Mouse (Mus musculus) retina, adult 2 months (tissue): Measurements from ENCODE around the gene Psmc1.

Experiments used
- DNase-seq: peaks from one replicate; pipeline ENCODE4 v3.0.0-alpha.2; 2012; ENCODE audit warnings: low read depth, low spot score

Gene Psmc1

DNA sequence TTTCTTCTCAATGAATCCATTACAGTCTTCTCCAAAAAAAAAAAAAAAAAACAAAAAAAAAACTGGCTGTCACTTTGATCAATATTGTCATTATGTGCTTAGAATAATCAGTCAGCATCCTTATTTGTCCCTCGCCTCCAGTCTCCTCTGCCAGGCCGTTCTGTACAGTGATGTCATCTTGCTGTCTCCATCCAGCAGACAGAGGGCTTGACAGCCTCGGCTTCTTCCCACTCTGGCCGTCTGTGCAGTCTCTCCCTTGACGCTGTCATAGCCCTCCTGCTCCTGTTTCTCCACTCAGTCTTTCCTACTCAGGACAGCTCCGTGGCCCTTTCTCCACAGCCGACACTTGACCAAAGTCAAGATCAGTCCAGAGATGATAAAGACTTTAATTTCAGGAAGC lies 62.5 kb downstream of the Psmc1 start:
- no peak for DNase-seq
